Mouse (Mus musculus) splenic B cell, adult 2 months (primary cell): ENCODE data around the gene Gm20772.
"Not testable (repeated sequence)": the region's sequence is repeated elsewhere in the genome, so short reads cannot be mapped to it uniquely, and the experiment has no call there.

Experiments used
- DNase-seq: peaks from one replicate; pipeline ENCODE4 v3.0.0-alpha.2; 2011; ENCODE audit warnings: low read depth, low spot score
- H3K27me3 ChIP-seq: 2 replicates; pipeline ENCODE4 v1.6.1; 2012; ENCODE audit warnings: mild to moderate bottlenecking, low read length, moderate library complexity, mixed read lengths; ENCODE audit not compliant: control insufficient read depth, poor library complexity, insufficient read depth, severe bottlenecking
- H3K36me3 ChIP-seq: 2 replicates; pipeline ENCODE4 v1.6.1; 2012; ENCODE audit warnings: mild to moderate bottlenecking, low read length, moderate library complexity, mixed read lengths; ENCODE audit not compliant: control insufficient read depth, poor library complexity, insufficient read depth, severe bottlenecking

Gm20772 gene

DNA sequence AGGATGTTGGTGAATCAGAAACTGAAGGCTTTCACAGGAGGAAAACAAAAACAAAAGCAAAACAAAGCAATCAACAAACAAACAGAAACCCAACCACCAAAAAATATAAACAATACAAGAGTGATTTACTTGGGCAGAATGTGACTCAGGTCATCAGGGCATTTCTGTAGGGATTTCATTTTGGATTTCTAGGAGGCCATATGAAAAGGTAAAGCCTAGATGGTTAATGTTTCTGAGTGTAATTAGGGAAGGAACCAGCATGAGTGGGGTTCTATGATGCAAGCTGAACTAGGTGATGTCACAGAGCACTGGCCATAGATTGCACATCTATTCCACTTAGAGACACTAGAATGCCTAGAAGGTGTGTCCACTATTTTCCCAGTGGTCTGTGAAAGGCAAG is at the start of gene Gm20772, which contains the start of gene Gm20831:
TSS of gene Gm20772 (plus strand) at position 301 of the 400 bp plus-strand sequence.
TSS of gene Gm20831 (plus strand) at position 301 of the 400 bp plus-strand sequence.
- DNase-seq, H3K36me3 ChIP-seq, H3K27me3 ChIP-seq: not testable (repeated sequence)

GRCm38 (mm10) chrY:17846166-17846565 is 28.4 kb upstream of the Gm20772 start, which contains the start of gene Gm21904:
Gene Gm21904 (minus strand): TSS chrY:17846266.
- not testable (repeated sequence) for H3K27me3 ChIP-seq, DNase-seq, H3K36me3 ChIP-seq
